Mouse (Mus musculus) kidney, embryonic 14.5 days (tissue): ENCODE results near the gene Catsperg1. TPM values are rescaled to one million over a fixed set of nuclear protein-coding genes. Genes with fewer than 3 reads are reported as not detected.
A peak's percentile ranks its signal among the peaks of the same experiment; 100 is the strongest.
"Not testable (repeated sequence)": the region's sequence is repeated elsewhere in the genome, so short reads cannot be mapped to it uniquely, and the experiment has no call there.

ENCODE experiments used
- ATAC-seq: fragments of 200-750 bp; cut with Nextera tagmentation; 2 replicates; pipeline ENCODE4 v1.8.0; 2017; ENCODE audit warnings: moderate number of reproducible peaks, mild to moderate bottlenecking, moderate TSS enrichment, moderate library complexity; ENCODE audit not compliant: low FRiP score, low TSS enrichment
- H3K27ac ChIP-seq: fragments of 300-500 bp; sonication (generic); 2 replicates; pipeline ENCODE4 v1.5.1; 2014; ENCODE audit warnings: low read depth, mild to moderate bottlenecking, low read length, moderate library complexity, mixed read lengths
- H3K27me3 ChIP-seq: fragments of 300-500 bp; sonication (generic); 2 replicates; pipeline ENCODE4 v1.6.1; 2014; ENCODE audit warnings: mild to moderate bottlenecking, low read length; ENCODE audit not compliant: control insufficient read depth, insufficient read depth
- H3K36me3 ChIP-seq: fragments of 300-500 bp; sonication (generic); 2 replicates; pipeline ENCODE4 v1.6.1; 2014; ENCODE audit warnings: low read length, mixed read lengths; ENCODE audit not compliant: control insufficient read depth, insufficient read depth
- H3K4me1 ChIP-seq: fragments of 300-500 bp; sonication (generic); 2 replicates; pipeline ENCODE4 v1.6.1; 2014; ENCODE audit warnings: low read length, mixed read lengths; ENCODE audit not compliant: control insufficient read depth, insufficient read depth
- H3K4me2 ChIP-seq: fragments of 300-500 bp; sonication (generic); replicated peaks from 2 replicates; pipeline ENCODE4 v1.6.1; 2014; ENCODE audit warnings: low read depth, mild to moderate bottlenecking, low read length
- H3K4me3 ChIP-seq: fragments of 300-500 bp; sonication (generic); 2 replicates; pipeline ENCODE4 v1.5.1; 2014; ENCODE audit warnings: mild to moderate bottlenecking, low read length
- H3K9ac ChIP-seq: fragments of 300-500 bp; sonication (generic); 2 replicates; pipeline ENCODE4 v1.6.1; 2014; ENCODE audit warnings: low read depth, mild to moderate bottlenecking, low read length, moderate library complexity
- H3K9me3 ChIP-seq: fragments of 300-500 bp; sonication (generic); 2 replicates; pipeline ENCODE4 v1.6.1; 2016; ENCODE audit warnings: low read length; ENCODE audit not compliant: control insufficient read depth
- WGBS: fragments of 180-500 bp; shearing (Covaris S2); extraction: QIAGEN DNeasy Blood & Tissue Kit; methylation state at CpG from one replicate; pipeline ENCODE4 v1.1.7; 2014; 5-methylcytosine and 5-hydroxymethylcytosine counted together
- polyA plus RNA-seq: library from polyadenylated mRNA; unstranded; fragments of >200 nt; fragmentation: Nextera tagmentation; extraction: Ambion mirVana; gene quantifications from 2 replicates; pipeline ENCODE4 v1.2.1, GENCODE M21; 2014

The Catsperg1 gene
- polyA plus RNA-seq, 1 experiment from 2014 or later, result 0.97 TPM

DNA sequence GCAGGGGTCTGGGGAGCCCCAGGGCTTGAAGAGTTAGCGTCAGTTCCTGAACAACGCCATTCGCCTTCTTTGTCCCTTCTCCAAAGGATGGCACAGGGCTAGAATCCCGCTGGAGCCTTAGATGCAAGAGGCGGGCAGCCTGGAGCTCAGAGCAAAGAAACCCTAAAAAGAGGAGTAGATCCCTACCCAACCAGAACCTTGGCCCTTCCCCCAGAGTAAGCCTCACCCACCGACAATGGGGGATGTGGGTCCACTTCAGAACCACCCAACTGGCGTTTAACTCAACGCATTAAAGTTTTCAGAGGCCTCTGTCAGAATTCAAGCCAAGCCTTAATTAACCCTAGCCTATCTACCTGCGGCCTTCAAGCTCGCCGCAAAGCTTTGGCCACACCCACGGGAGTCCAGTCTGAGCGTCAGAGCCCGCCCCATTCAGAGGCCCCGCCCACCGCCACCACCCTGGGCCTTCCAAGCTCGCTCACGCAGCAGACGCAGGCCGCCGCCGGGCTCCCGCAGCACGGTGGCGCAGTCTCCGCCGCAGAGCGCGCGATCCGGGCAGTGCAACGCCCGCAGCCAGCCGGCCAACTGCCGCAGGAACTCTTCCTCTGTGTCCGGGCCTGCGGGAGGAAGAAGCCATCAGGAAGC lies 58.5 kb downstream of the Catsperg1 start:
- Histone ChIP-seq H3K9me3 (no peaks in the 10 kb centered on the region), H3K4me2 (peak overlapping the region; percentile 98), H3K4me1 (no peaks in the 10 kb centered on the region), H3K27ac (peak overlapping the region; percentile 78), H3K9ac (peak overlapping the region; percentile 77), H3K4me3 (peak overlapping the region; percentile 88), H3K27me3 (0 out of 2 replicates have a peak, but pooled peaks cover 4% of the 10 kb centered on the region), H3K36me3 (no peaks in the 10 kb centered on the region)
- 9% methylated on average over 34 of the region's 37 CpGs for WGBS
- ATAC-seq, result peak; percentile 87

DNA sequence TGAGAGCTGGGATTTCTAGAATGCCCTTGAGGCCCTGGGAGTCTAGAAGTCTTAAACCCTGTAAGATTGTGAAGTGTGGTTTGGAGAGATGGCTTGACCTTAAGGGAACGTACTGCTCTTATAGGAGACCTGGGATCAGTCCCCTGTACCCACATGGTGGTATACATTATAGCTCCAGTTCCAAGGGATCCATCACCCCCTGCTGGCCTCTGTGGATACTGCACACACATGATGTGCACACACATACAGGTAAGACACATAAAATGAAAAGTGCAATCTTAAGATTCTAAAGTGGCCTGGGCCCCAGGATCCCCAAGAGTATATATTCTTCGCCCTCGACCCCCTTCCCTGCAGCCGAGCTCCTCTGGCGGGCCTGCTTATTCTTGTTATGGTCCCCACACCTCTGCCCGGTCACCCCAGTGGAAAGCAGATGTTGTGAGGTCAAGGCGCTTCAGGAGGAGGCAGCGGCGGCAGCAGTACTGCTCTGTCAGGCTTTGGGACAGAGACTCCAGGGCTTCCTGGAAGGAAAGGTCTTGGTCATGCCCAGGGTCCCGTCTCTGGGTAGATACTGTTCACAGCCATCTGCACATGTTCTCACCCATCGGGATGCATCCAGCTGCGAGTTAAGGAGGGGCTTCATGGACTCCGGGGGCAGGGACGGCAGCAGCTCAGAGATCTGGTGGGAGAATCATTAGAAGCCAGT lies 59.7 kb downstream of the Catsperg1 start:
- Histone ChIP-seq H3K4me3 (no peak overlapping the region), H3K9ac (no peak overlapping the region), H3K9me3 (no peaks in the 10 kb centered on the region), H3K4me1 (no peaks in the 10 kb centered on the region), H3K27me3 (0 out of 2 replicates have a peak, but pooled peaks cover 3% of the 10 kb centered on the region), H3K4me2 (no peak overlapping the region), H3K36me3 (no peaks in the 10 kb centered on the region), H3K27ac (no peak overlapping the region)
- WGBS, result 97% methylated on average over 14 of the region's 14 CpGs
- no peak for ATAC-seq

DNA sequence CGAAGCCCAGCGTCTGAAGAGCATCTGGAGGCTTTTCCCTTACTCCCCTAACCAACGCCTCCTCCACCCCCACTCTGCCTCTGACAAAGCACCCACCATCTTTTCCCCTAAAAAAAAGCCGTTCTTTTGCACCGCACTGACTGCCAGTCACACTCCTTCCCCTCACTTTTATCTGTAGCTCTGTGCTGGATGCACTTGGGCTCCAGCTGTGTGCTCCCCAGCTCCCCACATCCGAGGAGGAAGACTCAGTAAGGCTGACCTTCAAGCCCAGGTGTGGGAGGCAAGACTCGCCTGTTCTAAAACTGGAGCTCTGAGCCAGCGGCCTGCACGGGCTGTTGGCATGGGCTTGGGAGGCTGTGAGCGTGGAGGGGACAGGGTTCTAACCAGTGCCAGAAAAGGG lies 62.3 kb downstream of the Catsperg1 start:
- no peak overlapping the region for H3K9ac ChIP-seq

DNA sequence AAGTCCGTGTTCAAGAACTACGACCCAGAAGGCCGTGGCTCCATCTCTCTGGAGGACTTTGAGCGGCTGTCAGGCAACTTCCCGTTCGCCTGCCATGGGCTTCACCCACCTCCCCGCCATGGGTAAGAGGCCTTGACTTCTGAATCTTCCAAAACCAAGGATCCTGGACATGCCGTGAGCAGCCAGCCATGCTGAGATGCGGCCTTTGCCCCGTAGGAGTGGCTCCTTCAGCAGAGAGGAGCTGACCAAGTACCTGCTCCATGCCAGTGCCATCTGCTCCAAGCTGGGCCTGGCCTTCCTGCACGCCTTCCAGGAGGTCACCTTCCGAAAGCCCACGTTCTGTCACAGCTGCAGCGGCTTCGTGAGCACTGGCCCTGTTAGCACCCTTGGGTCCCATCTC lies 65.1 kb downstream of the Catsperg1 start:
- no peak overlapping the region for H3K27ac ChIP-seq
- ATAC-seq, result no peak
- no peaks in the 10 kb centered on the region for H3K27me3 ChIP-seq
- no peaks in the 10 kb centered on the region for H3K9me3 ChIP-seq
- H3K4me2 ChIP-seq, result no peak overlapping the region
- 89% methylated on average over 15 of the region's 15 CpGs for WGBS
- H3K4me3 ChIP-seq, result no peak overlapping the region
- H3K4me1 ChIP-seq, result no peaks in the 10 kb centered on the region
- no peaks in the 10 kb centered on the region for H3K36me3 ChIP-seq
- no peak overlapping the region for H3K9ac ChIP-seq

More for the DNA sequence above, 62.3 kb downstream of the Catsperg1 start:
- Histone ChIP-seq H3K9me3 (no peaks in the 10 kb centered on the region), H3K36me3 (no peaks in the 10 kb centered on the region), H3K4me3 (no peak overlapping the region), H3K4me2 (no peak overlapping the region), H3K27me3 (no peaks in the 10 kb centered on the region), H3K27ac (no peak overlapping the region), H3K4me1 (no peaks in the 10 kb centered on the region)
- ATAC-seq, result no peak
- 62% methylated on average over 10 of the region's 10 CpGs for WGBS

DNA sequence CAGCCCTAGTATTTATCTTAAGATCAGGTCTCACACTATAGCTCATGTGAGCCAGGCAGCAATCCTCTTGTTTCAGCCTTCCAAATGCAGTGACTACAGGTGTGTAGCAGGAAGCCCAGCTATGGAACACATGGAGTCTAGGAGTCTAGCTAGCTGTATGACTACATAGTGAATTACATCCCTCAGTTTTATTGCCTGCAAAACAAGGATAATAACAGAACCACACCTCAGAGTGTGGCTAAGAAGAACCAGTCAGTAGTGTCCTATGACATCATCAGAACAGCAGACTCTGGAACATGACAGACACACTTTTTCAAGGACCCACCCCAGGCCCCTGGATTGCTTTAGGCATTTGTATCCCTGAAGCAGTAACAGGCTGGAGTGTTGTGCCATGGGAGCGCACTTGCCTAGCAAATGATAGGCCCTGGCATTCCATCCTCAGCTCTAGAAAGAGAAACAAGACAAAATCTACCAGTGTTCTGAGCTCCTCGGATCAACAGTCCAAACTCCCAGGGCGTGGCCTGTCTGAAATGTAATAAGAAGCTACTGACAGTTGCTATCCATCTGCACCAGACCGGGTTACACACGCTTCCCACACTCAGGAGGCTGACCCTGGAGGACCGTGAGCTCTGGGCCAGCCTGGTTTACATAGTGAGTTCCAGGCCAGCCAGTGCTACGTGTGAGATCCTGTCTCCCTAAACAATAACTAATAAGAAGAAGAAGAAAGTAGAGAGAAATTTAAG lies 67.0 kb downstream of the Catsperg1 start:
- 69% methylated on average over 7 of the region's 7 CpGs for WGBS

DNA sequence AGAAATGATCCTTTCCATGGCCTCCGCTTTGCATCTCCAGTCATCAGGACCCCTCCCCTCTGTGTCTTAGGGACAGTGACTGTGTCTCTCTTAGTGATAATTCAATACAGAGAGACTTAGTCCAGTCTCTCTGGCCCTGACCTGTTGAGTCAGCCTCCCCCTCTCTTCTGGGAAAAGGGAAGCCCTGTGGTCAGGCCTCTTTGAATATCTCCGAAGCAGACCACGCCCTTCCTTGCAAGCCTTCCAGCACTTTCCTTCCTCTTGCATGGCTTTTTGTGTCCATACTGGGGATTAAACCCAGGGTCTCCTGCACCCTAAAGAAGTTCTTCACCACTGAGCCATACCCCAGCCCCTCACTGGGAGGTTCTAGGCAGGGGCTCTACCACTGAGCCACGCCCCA lies 69.8 kb downstream of the Catsperg1 start:
- Histone ChIP-seq H3K4me2 (no peak overlapping the region), H3K27me3 (no peaks in the 10 kb centered on the region), H3K27ac (no peak overlapping the region), H3K4me1 (no peaks in the 10 kb centered on the region), H3K36me3 (no peaks in the 10 kb centered on the region), H3K4me3 (no peak overlapping the region), H3K9ac (no peak overlapping the region), H3K9me3 (no peaks in the 10 kb centered on the region)
- 90% methylated on average over 4 of the region's 4 CpGs for WGBS
- ATAC-seq, result no peak

More for the DNA sequence above, 67.0 kb downstream of the Catsperg1 start:
- Histone ChIP-seq H3K4me3 (no peak overlapping the region), H3K9ac (no peak overlapping the region), H3K4me2 (no peak overlapping the region), H3K9me3 (no peaks in the 10 kb centered on the region), H3K27me3 (no peaks in the 10 kb centered on the region), H3K27ac (no peak overlapping the region), H3K36me3 (no peaks in the 10 kb centered on the region), H3K4me1 (no peaks in the 10 kb centered on the region)
- ATAC-seq, result no peak

DNA sequence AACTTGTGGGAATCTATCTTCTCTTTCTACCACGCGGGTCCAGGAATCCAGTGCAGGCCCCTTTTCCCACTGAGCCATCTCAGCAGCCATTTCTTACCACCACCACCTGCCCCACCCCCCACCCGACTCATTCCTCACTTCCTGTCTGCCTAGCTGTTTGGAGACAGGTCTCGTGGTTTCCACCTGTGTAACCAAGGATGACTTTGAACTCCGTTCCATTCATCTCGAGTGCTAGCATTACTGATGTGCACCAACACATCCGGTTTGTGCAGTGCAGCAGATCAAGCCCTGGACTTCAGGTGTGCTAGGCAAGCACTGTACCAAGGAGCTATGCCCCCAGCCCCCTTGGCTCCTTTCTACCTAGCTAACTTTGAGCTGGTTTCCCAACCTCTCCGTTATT lies 72.4 kb downstream of the Catsperg1 start:
- no peaks in the 10 kb centered on the region for H3K36me3 ChIP-seq
- no peaks in the 10 kb centered on the region for H3K27me3 ChIP-seq
- no peak for ATAC-seq
- H3K4me3 ChIP-seq, result no peak overlapping the region
- no peak overlapping the region for H3K27ac ChIP-seq
- H3K9ac ChIP-seq, result no peak overlapping the region
- no peaks in the 10 kb centered on the region for H3K9me3 ChIP-seq
- WGBS, result 74% methylated on average over 8 of the region's 8 CpGs
- no peak overlapping the region for H3K4me2 ChIP-seq
- no peaks in the 10 kb centered on the region for H3K4me1 ChIP-seq

DNA sequence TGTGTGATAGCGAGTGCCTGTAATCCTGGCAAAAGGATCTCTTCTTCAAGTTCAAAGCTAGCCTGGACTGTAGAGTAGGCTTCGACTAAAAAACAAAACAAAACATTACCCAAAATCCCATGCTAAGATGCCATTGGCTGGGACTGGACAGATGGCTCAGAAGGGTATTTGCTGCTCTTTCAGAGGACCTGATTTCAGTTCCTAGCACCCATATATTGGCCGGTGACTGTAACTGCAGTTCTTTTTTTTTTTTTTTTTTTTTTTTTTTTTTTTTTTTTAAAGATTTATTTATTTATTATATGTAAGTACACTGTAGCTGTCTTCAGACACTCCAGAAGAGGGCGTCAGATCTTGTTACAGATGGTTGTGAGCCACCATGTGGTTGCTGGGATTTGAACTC lies 74.6 kb downstream of the Catsperg1 start:
- H3K36me3 ChIP-seq, H3K4me2 ChIP-seq, H3K4me1 ChIP-seq, H3K27me3 ChIP-seq, ATAC-seq, H3K27ac ChIP-seq, H3K9ac ChIP-seq, H3K4me3 ChIP-seq, H3K9me3 ChIP-seq: not testable (repeated sequence)
- WGBS, result 91% methylated on average over 3 of the region's 4 CpGs

DNA sequence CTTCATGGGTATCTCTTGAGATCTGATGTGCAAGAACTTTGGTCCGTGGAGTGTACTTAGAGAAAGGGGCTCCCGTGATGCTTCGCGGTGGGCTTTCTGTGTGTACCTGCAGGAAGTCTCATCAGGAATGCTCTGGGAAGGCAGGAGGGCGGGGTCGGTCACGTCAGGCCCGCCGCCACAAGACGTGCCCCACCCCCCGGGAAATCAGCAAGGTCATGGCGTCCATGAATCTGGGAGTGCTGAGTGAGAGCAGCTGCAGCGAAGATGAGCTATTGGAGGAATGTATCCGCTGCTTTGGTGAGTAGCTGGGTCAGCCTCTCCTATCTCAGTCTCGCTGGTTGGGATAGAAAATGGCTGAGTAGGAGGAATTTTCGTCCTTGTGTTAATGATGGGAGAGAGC lies 76.4 kb downstream of the Catsperg1 start:
- WGBS, result 49% methylated on average over 16 of the region's 16 CpGs
- Histone ChIP-seq H3K9me3 (no peaks in the 10 kb centered on the region), H3K4me3 (no peak overlapping the region), H3K36me3 (no peaks in the 10 kb centered on the region), H3K27ac (no peak overlapping the region), H3K27me3 (no peaks in the 10 kb centered on the region), H3K9ac (no peak overlapping the region), H3K4me2 (no peak overlapping the region), H3K4me1 (peaks cover 4% of the 10 kb centered on the region; the same call in 1 of the 2 replicates)
- ATAC-seq, result no peak
